Mouse (Mus musculus) CH12.LX (cell line): ENCODE measurements around the gene Nsf.

Experiments used
- CHD2 ChIP-seq: IDR thresholded peaks from 2 replicates; pipeline ENCODE4 v1.6.1; 2011; ENCODE audit warnings: low read length, improper control_type of control experiment
- CTCF ChIP-seq, 2 experiments: IDR thresholded peaks in 1 of 2; conservative IDR thresholded peaks in 1 of 2; 2 replicates each; pipeline ENCODE4 v1.5.1; 2011 to 2012; ENCODE audit warnings: low read depth in 2 of 2, low read length in 2 of 2, improper control_type of control experiment in 1 of 2, inconsistent platforms in 1 of 2, mild to moderate bottlenecking in 1 of 2, moderate library complexity in 1 of 2
- ETS1 ChIP-seq: conservative IDR thresholded peaks from 2 replicates; pipeline ENCODE4 v1.6.1; 2012; ENCODE audit warnings: low read depth, mild to moderate bottlenecking, inconsistent platforms, low read length, improper control_type of control experiment, moderate library complexity
- MAFK ChIP-seq: IDR thresholded peaks from 2 replicates; pipeline ENCODE4 v1.6.1; 2011; ENCODE audit warnings: low read length, improper control_type of control experiment; ENCODE audit not compliant: insufficient replicate concordance
- RAD21 ChIP-seq: IDR thresholded peaks from 2 replicates; pipeline ENCODE4 v1.6.1; 2011; ENCODE audit warnings: low read depth, mild to moderate bottlenecking, low read length, improper control_type of control experiment, moderate library complexity
- ZNF384 ChIP-seq: IDR thresholded peaks from 2 replicates; pipeline ENCODE4 v1.6.1; 2012; ENCODE audit warnings: low read depth, low read length, improper control_type of control experiment, inconsistent platforms

- no peak for TF ChIP-seq ZNF384
- no peak for TF ChIP-seq CTCF (conservative IDR thresholded peaks at IDR 0.05 in 1 of 2, IDR thresholded peaks at IDR 0.05 in 1 of 2; ENCODE audit: low read depth in 2 of 2, low read length in 2 of 2)
- TF ChIP-seq ETS1: no peak
- no peak for TF ChIP-seq MAFK
- TF ChIP-seq RAD21: no peak
- TF ChIP-seq CHD2: no peak
These were observed 101.1 kb downstream of the Nsf start for GRCm38 (mm10) chr11:103852590-103853283.
